Mouse (Mus musculus) small intestine, adult 2 months (tissue): ENCODE measurements around the gene Rab3ip. TPM values are rescaled to one million over a fixed set of nuclear protein-coding genes. Genes with fewer than 3 reads are reported as not detected.

Experiments
- H3K27ac ChIP-seq: fragments of 200-500 bp; 2 replicates; pipeline ENCODE4 v1.5.1; 2012; ENCODE audit warnings: low read depth, low read length, control low read depth, inconsistent platforms; ENCODE audit not compliant: insufficient read depth
- H3K27me3 ChIP-seq: fragments of 200-500 bp; 2 replicates; pipeline ENCODE4 v1.6.1; 2012; ENCODE audit warnings: mild to moderate bottlenecking, moderate library complexity, low read length, inconsistent platforms; ENCODE audit not compliant: control insufficient read depth, insufficient read depth
- H3K36me3 ChIP-seq: fragments of 200-500 bp; 2 replicates; pipeline ENCODE4 v1.6.1; 2012; ENCODE audit warnings: mild to moderate bottlenecking, low read length, control low read depth, inconsistent platforms; ENCODE audit not compliant: control insufficient read depth, insufficient read depth
- H3K4me1 ChIP-seq: fragments of 200-500 bp; 2 replicates; pipeline ENCODE4 v1.6.1; 2012; ENCODE audit warnings: low read length, inconsistent platforms, mixed read lengths; ENCODE audit not compliant: control insufficient read depth, insufficient read depth, insufficient read length
- H3K4me3 ChIP-seq: fragments of 200-500 bp; 2 replicates; pipeline ENCODE4 v1.5.1; 2012; ENCODE audit warnings: low read depth, mild to moderate bottlenecking, control low read depth, inconsistent platforms, low read length, moderate library complexity
- CTCF ChIP-seq: fragments of 200-500 bp; IDR thresholded peaks from 2 replicates; pipeline ENCODE4 v1.5.1; 2012; ENCODE audit warnings: low read depth, mild to moderate bottlenecking, control low read depth, inconsistent platforms, low read length, moderate library complexity, mixed read lengths; ENCODE audit not compliant: insufficient replicate concordance, insufficient read length; ENCODE audit errors: extremely low read depth
- POLR2A ChIP-seq: fragments of 200-500 bp; IDR thresholded peaks from 2 replicates; pipeline ENCODE4 v1.6.1; 2012; ENCODE audit warnings: low read depth, mild to moderate bottlenecking, control low read depth, inconsistent platforms, low read length, moderate library complexity
- WGBS: fragments of 180-500 bp; shearing (Covaris S2); methylation state at CpG from one replicate; pipeline ENCODE4 v1.1.7; 2018; 5-methylcytosine and 5-hydroxymethylcytosine counted together
- polyA plus RNA-seq: library from polyadenylated mRNA; depleted of rRNA; stranded (reverse); fragments of >200 nt; gene quantifications from 2 replicates; pipeline ENCODE4 v1.2.3, GENCODE M21; 2012; rRNA removed

Gene Rab3ip
- 134 and 169 TPM in 2 replicates for polyA plus RNA-seq

GRCm38 (mm10) chr10:116950009-116950769, at the start of gene Rab3ip:
TSS of gene Rab3ip (minus strand) at chr10:116950769.
- WGBS = 1% methylated on average over 102 of the region's 103 CpGs
- H3K4me1 ChIP-seq = peaks cover 8% of the 10 kb centered on the region; the same call in 1 of the 2 replicates
- H3K27me3 ChIP-seq = no peaks in the 10 kb centered on the region

GRCm38 (mm10) chr10:116998716-116999455, 48.3 kb upstream of the Rab3ip start:
- Histone ChIP-seq H3K27ac (no peak overlapping the region), H3K4me1 (peaks cover 10% of the 10 kb centered on the region), H3K36me3 (no peaks in the 10 kb centered on the region), H3K4me3 (no peak overlapping the region), H3K27me3 (no peaks in the 10 kb centered on the region)
- WGBS = 65% methylated on average over 17 of the region's 17 CpGs
- TF ChIP-seq POLR2A (no peak), CTCF (no peak)

More at GRCm38 (mm10) chr10:116950009-116950769, at the start of gene Rab3ip:
- H3K36me3 ChIP-seq = no peaks in the 10 kb centered on the region
- TF ChIP-seq POLR2A (peak; percentile 76), CTCF (peak; percentile 88)
- peak within 1 kb of the TSS; percentile 95 for H3K4me3 ChIP-seq
- peak within 1 kb of the TSS; percentile 76 for H3K27ac ChIP-seq

DNA sequence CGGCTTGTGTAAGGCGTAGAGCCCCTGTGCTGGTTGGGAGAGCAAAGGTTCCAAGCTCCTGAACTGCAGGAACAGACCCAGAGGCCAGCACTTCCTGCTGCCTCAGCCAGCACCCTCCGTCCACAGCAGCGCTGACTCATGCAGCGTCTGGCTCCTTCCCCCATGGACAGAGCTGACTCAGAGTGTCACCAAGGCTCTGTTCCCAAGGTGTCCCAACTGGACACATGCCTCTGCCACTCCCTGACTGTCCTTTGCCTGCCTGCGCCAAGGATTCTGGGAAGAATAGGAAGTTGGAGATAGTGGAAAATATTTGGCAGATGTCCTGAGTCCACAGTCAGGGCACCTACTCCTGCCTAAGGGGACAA, 45.6 kb upstream of the Rab3ip start:
- Histone ChIP-seq H3K4me1 (peaks cover 10% of the 10 kb centered on the region), H3K4me3 (no peak overlapping the region), H3K27me3 (no peaks in the 10 kb centered on the region), H3K36me3 (no peaks in the 10 kb centered on the region), H3K27ac (peak overlapping the region; percentile 80)
- WGBS = 10% methylated on average over 6 of the region's 6 CpGs
- no peak for TF ChIP-seq POLR2A
- no peak for TF ChIP-seq CTCF

- H3K4me3 ChIP-seq = no peak overlapping the region
- H3K27ac ChIP-seq = peak overlapping the region; percentile 80
- no peaks in the 10 kb centered on the region for H3K27me3 ChIP-seq
- no peak for TF ChIP-seq POLR2A
- no peak for TF ChIP-seq CTCF
- H3K36me3 ChIP-seq = no peaks in the 10 kb centered on the region
- H3K4me1 ChIP-seq = peaks cover 10% of the 10 kb centered on the region
- 47% methylated on average over 6 of the region's 6 CpGs for WGBS
Measured at GRCm38 (mm10) chr10:116995584-116996235, 45.1 kb upstream of the Rab3ip start.

DNA sequence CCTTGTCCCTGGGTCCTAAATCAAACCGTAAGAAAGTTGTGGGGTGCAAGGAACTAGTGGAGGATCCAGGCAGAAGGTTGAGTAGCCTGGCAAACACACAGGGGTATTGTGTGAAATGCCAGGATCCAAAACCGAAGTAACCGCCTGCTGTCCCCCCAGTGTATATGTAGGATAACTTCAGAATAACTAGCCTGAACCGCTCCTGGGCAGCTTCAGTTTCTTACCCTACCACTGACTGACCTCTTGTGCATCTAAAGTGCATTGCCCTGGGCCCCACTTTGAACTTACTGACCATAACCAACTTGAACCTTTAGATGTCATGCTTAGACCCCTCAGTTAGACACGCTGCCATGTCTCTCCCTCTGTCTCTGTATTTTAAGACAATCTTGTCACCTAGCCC, 44.6 kb upstream of the Rab3ip start:
- Histone ChIP-seq H3K27me3 (no peaks in the 10 kb centered on the region), H3K4me3 (no peak overlapping the region), H3K27ac (no peak overlapping the region), H3K4me1 (peaks cover 10% of the 10 kb centered on the region), H3K36me3 (no peaks in the 10 kb centered on the region)
- 83% methylated on average over 5 of the region's 5 CpGs for WGBS
- TF ChIP-seq CTCF = no peak
- no peak for TF ChIP-seq POLR2A

- no peaks in the 10 kb centered on the region for H3K27me3 ChIP-seq
- no peaks in the 10 kb centered on the region for H3K36me3 ChIP-seq
- H3K4me1 ChIP-seq = peaks cover 10% of the 10 kb centered on the region
- no peak overlapping the region for H3K27ac ChIP-seq
- H3K4me3 ChIP-seq = no peak overlapping the region
- no peak for TF ChIP-seq CTCF
- TF ChIP-seq POLR2A = no peak
- 73% methylated on average over 8 of the region's 8 CpGs for WGBS
Measured at GRCm38 (mm10) chr10:116993971-116994370, 43.4 kb upstream of the Rab3ip start.
